Mouse (Mus musculus): ENCODE measurements around the gene Ugt1a2.

DNA sequence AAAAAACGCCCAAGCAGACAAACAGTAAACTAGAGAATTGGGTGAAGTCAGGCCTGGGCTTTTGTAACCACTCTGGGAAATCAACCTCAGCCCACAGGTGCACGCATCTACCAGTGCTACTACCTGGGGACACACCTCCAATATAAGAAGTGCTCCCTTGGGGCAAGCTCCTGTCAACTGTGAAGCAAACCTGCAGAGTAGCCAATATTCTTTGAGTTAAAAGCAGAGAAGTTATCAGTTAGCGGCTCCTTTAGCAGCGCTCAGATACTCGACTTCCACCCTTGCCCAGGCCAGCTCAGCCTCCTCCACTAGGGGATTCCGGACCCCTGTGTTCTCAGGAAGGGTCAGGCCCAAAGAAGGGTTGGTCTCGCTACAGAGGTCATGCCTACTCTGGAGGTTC, 61.3 kb downstream of the Ugt1a2 start:
- TF ChIP-seq CTCF (IDR thresholded peaks at IDR 0.05; ENCODE audit: borderline replicate concordance, insufficient read depth, low read length), result no peak
- TF ChIP-seq POLR2A (IDR thresholded peaks at IDR 0.05; ENCODE audit: low read depth, low read length), result no peak
